Mouse (Mus musculus): ENCODE results near the gene Oosp3.

DNA sequence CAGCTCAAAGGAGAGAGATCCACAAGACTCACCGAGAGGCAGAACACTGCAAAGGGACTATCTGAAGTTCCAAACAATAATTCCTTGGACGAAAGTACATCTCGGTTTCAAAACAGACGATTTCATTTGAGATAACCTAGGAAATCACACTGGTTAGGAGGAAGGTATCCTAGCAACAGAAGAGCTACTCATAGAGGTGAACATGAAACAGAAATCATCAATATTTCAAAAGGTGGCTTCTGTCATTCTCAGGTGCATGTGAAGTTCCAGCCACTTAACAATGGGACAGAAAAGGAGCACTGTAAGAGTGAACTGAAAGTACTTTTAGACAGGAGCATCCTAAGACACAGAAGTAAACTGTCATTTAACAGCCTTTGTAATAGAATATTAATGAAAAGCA lies 47.3 kb upstream of the Oosp3 start:
- no peak for TF ChIP-seq CTCF (IDR thresholded peaks at IDR 0.05; ENCODE audit: control insufficient read depth, insufficient read depth, insufficient replicate concordance, low read depth, low read length)
- TF ChIP-seq POLR2A (IDR thresholded peaks at IDR 0.05; ENCODE audit: control insufficient read depth, low read depth, low read length), result no peak
